Mouse (Mus musculus) forebrain, postnatal 0 days (tissue): ENCODE data around the gene Ano6. TPM values are rescaled to one million over a fixed set of nuclear protein-coding genes. Genes with fewer than 3 reads are reported as not detected.

Experiments used
- ATAC-seq: fragments of 200-750 bp; cut with Nextera tagmentation; 2 replicates; pipeline ENCODE4 v1.8.0; 2017; ENCODE audit warnings: mild to moderate bottlenecking, moderate library complexity
- DNase-seq: peaks from one replicate; pipeline ENCODE4 v3.0.0-alpha.2; 2015
- H3K27ac ChIP-seq: fragments of 300-500 bp; sonication (generic); 2 replicates; pipeline ENCODE4 v1.5.1; 2014; ENCODE audit warnings: low read depth, mild to moderate bottlenecking, antibody characterized with exemption, low read length, moderate library complexity, mixed read lengths
- H3K27me3 ChIP-seq: fragments of 300-500 bp; sonication (generic); 2 replicates; pipeline ENCODE4 v1.6.1; 2014; ENCODE audit warnings: mild to moderate bottlenecking, low read length, mixed read lengths; ENCODE audit not compliant: insufficient read depth
- H3K36me3 ChIP-seq: fragments of 300-500 bp; sonication (generic); 2 replicates; pipeline ENCODE4 v1.6.1; 2014; ENCODE audit warnings: mild to moderate bottlenecking, moderate library complexity; ENCODE audit not compliant: insufficient read depth
- H3K4me1 ChIP-seq: fragments of 300-500 bp; sonication (generic); 2 replicates; pipeline ENCODE4 v1.6.1; 2014; ENCODE audit warnings: antibody characterized with exemption; ENCODE audit not compliant: insufficient read depth
- H3K4me2 ChIP-seq: fragments of 300-500 bp; sonication (generic); 2 replicates; pipeline ENCODE4 v1.6.1; 2014; ENCODE audit warnings: low read depth, mild to moderate bottlenecking, moderate library complexity
- H3K4me3 ChIP-seq: fragments of 300-500 bp; sonication (generic); 2 replicates; pipeline ENCODE4 v1.5.1; 2014; ENCODE audit warnings: low read depth, low read length, mixed read lengths
- H3K9ac ChIP-seq: fragments of 300-500 bp; sonication (generic); 2 replicates; pipeline ENCODE4 v1.6.1; 2014; ENCODE audit warnings: mild to moderate bottlenecking
- H3K9me3 ChIP-seq: fragments of 300-500 bp; sonication (generic); 2 replicates; pipeline ENCODE4 v1.6.1; 2016; ENCODE audit warnings: low read length
- CTCF ChIP-seq: sonication (generic); IDR thresholded peaks from 2 replicates; pipeline ENCODE4 v1.5.1; 2016; ENCODE audit warnings: antibody characterized with exemption, control low read depth, low read depth
- WGBS: fragments of 180-500 bp; shearing (Covaris S2); extraction: QIAGEN DNeasy Blood & Tissue Kit; methylation state at CpG from one replicate; pipeline ENCODE4 v1.1.7; 2014; 5-methylcytosine and 5-hydroxymethylcytosine counted together
- polyA plus RNA-seq: library from polyadenylated mRNA; unstranded; fragments of >200 nt; fragmentation: Nextera tagmentation; extraction: Ambion mirVana; gene quantifications from 2 replicates; pipeline ENCODE4 v1.2.1, GENCODE M21; 2015
- total RNA-seq: library from RNA; depleted of rRNA; stranded (reverse); fragments of >200 nt; gene quantifications from 2 replicates; pipeline ENCODE4 v1.2.3, GENCODE M21; 2014

Gene Ano6
- total and polyA plus RNA-seq, 2 experiments from 2014 or later, result 17.2 to 32.6 TPM

- 27% methylated on average over 11 of the region's 11 CpGs for WGBS
- ATAC-seq (peak; percentile 83), DNase-seq (peak; percentile 39)
- no peak overlapping the region for H3K4me2 ChIP-seq
- H3K9ac ChIP-seq, result no peak overlapping the region
- no peak for TF ChIP-seq CTCF
- no peaks in the 10 kb centered on the region for H3K27me3 ChIP-seq
- no peak overlapping the region for H3K4me3 ChIP-seq
- no peaks in the 10 kb centered on the region for H3K9me3 ChIP-seq
- H3K4me1 ChIP-seq, result 0 out of 2 replicates have a peak, but pooled peaks cover 4% of the 10 kb centered on the region
- peak overlapping the region; percentile 45 for H3K27ac ChIP-seq
- peaks cover 15% of the 10 kb centered on the region for H3K36me3 ChIP-seq
These were observed 155.5 kb downstream of the Ano6 start for GRCm38 (mm10) chr15:95945951-95946708.

GRCm38 (mm10) chr15:95948411-95948810 is 157.8 kb downstream of the Ano6 start:
- no peaks in the 10 kb centered on the region for H3K9me3 ChIP-seq
- peaks cover 9% of the 10 kb centered on the region; the same call in 1 of the 2 replicates for H3K36me3 ChIP-seq
- H3K27ac ChIP-seq, result no peak overlapping the region
- 89% methylated on average over 18 of the region's 18 CpGs for WGBS
- H3K4me2 ChIP-seq, result no peak overlapping the region
- no peak overlapping the region for H3K4me3 ChIP-seq
- H3K27me3 ChIP-seq, result no peaks in the 10 kb centered on the region
- DNase-seq (no peak), ATAC-seq (no peak)
- 0 out of 2 replicates have a peak, but pooled peaks cover 4% of the 10 kb centered on the region for H3K4me1 ChIP-seq
- TF ChIP-seq CTCF, result no peak
- H3K9ac ChIP-seq, result no peak overlapping the region

- TF ChIP-seq CTCF, result no peak
- H3K36me3 ChIP-seq, result peaks cover 10% of the 10 kb centered on the region; the same call in 1 of the 2 replicates
- no peak overlapping the region for H3K4me2 ChIP-seq
- H3K9me3 ChIP-seq, result no peaks in the 10 kb centered on the region
- no peaks in the 10 kb centered on the region for H3K27me3 ChIP-seq
- 87% methylated on average over 13 of the region's 13 CpGs for WGBS
- no peak overlapping the region for H3K4me3 ChIP-seq
- DNase-seq (no peak), ATAC-seq (no peak)
- no peak overlapping the region for H3K9ac ChIP-seq
- 0 out of 2 replicates have a peak, but pooled peaks cover 4% of the 10 kb centered on the region for H3K4me1 ChIP-seq
- no peak overlapping the region for H3K27ac ChIP-seq
These were observed 158.7 kb downstream of the Ano6 start for GRCm38 (mm10) chr15:95949336-95949735.

- no peak overlapping the region for H3K4me2 ChIP-seq
- WGBS, result 44% methylated on average over 5 of the region's 5 CpGs
- no peak for ATAC-seq
- no peaks in the 10 kb centered on the region for H3K9me3 ChIP-seq
- no peaks in the 10 kb centered on the region for H3K4me1 ChIP-seq
- H3K9ac ChIP-seq, result no peak overlapping the region
- no peaks in the 10 kb centered on the region for H3K27me3 ChIP-seq
- peaks cover 14% of the 10 kb centered on the region; the same call in 1 of the 2 replicates for H3K36me3 ChIP-seq
- no peak for DNase-seq
- no peak overlapping the region for H3K4me3 ChIP-seq
- no peak overlapping the region for H3K27ac ChIP-seq
- TF ChIP-seq CTCF, result no peak
These were observed 160.9 kb downstream of the Ano6 start for GRCm38 (mm10) chr15:95951497-95951896.

- H3K9me3 ChIP-seq, result no peaks in the 10 kb centered on the region
- ATAC-seq, result no peak
- H3K4me3 ChIP-seq, result no peak overlapping the region
- 92% methylated on average over 3 of the region's 3 CpGs for WGBS
- no peak overlapping the region for H3K4me2 ChIP-seq
- H3K27ac ChIP-seq, result no peak overlapping the region
- no peak for TF ChIP-seq CTCF
- peaks cover 4% of the 10 kb centered on the region; the same call in 1 of the 2 replicates for H3K36me3 ChIP-seq
- no peaks in the 10 kb centered on the region for H3K27me3 ChIP-seq
- no peak for DNase-seq
- H3K9ac ChIP-seq, result no peak overlapping the region
- no peaks in the 10 kb centered on the region for H3K4me1 ChIP-seq
These were observed 166.0 kb downstream of the Ano6 start for GRCm38 (mm10) chr15:95956692-95957091.

- Histone ChIP-seq H3K27me3 (no peaks in the 10 kb centered on the region), H3K4me1 (peaks cover 14% of the 10 kb centered on the region), H3K9ac (no peak overlapping the region), H3K4me2 (no peak overlapping the region), H3K27ac (no peak overlapping the region), H3K36me3 (peaks cover 11% of the 10 kb centered on the region), H3K4me3 (no peak overlapping the region), H3K9me3 (no peaks in the 10 kb centered on the region)
- no peak for DNase-seq
- TF ChIP-seq CTCF, result no peak
- ATAC-seq, result no peak
- 88% methylated on average over 3 of the region's 3 CpGs for WGBS
These were observed 171.9 kb downstream of the Ano6 start for GRCm38 (mm10) chr15:95962411-95963123.

GRCm38 (mm10) chr15:95963124-95963482 is 172.5 kb downstream of the Ano6 start:
- no peak overlapping the region for H3K9ac ChIP-seq
- no peak overlapping the region for H3K27ac ChIP-seq
- WGBS, result 62% methylated on average over 10 of the region's 10 CpGs
- no peak overlapping the region for H3K4me2 ChIP-seq
- peaks cover 16% of the 10 kb centered on the region for H3K36me3 ChIP-seq
- ATAC-seq (peak; percentile 11; the same call in 1 of the 2 replicates), DNase-seq (no peak)
- H3K27me3 ChIP-seq, result no peaks in the 10 kb centered on the region
- no peak for TF ChIP-seq CTCF
- no peaks in the 10 kb centered on the region for H3K9me3 ChIP-seq
- H3K4me1 ChIP-seq, result peaks cover 14% of the 10 kb centered on the region
- no peak overlapping the region for H3K4me3 ChIP-seq
